Mouse (Mus musculus): Measurements from ENCODE around the gene Pacrg.

Gene Pacrg

GRCm38 (mm10) chr17:10383406-10383805, 456.7 kb downstream of the Pacrg start:
- Histone ChIP-seq H3K27me3 (ENCODE audit: control insufficient read depth, insufficient read depth, low read length, poor library complexity, severe bottlenecking) (no peaks in the 10 kb centered on the region), H3K36me3 (ENCODE audit: control insufficient read depth, insufficient read depth, low read length, poor library complexity, severe bottlenecking) (no peaks in the 10 kb centered on the region)
- DNase-seq (ENCODE audit: low read depth, low spot score), result no peak

- no peaks in the 10 kb centered on the region for H3K36me3 ChIP-seq (ENCODE audit: control insufficient read depth, insufficient read depth, low read length, poor library complexity, severe bottlenecking)
- H3K27me3 ChIP-seq (ENCODE audit: control insufficient read depth, insufficient read depth, low read length, poor library complexity, severe bottlenecking), result no peaks in the 10 kb centered on the region
- no peak for DNase-seq (ENCODE audit: low read depth, low spot score)
Measured at GRCm38 (mm10) chr17:10378467-10379175, 461.5 kb downstream of the Pacrg start.

GRCm38 (mm10) chr17:10377606-10378005, 462.5 kb downstream of the Pacrg start:
- no peak for DNase-seq (ENCODE audit: low read depth, low spot score)
- H3K36me3 ChIP-seq (ENCODE audit: control insufficient read depth, insufficient read depth, low read length, poor library complexity, severe bottlenecking), result no peaks in the 10 kb centered on the region
- H3K27me3 ChIP-seq (ENCODE audit: control insufficient read depth, insufficient read depth, low read length, poor library complexity, severe bottlenecking), result no peaks in the 10 kb centered on the region

GRCm38 (mm10) chr17:10374316-10374715, 465.8 kb downstream of the Pacrg start:
- Histone ChIP-seq H3K27me3 (ENCODE audit: control insufficient read depth, insufficient read depth, low read length, poor library complexity, severe bottlenecking) (no peaks in the 10 kb centered on the region), H3K36me3 (ENCODE audit: control insufficient read depth, insufficient read depth, low read length, poor library complexity, severe bottlenecking) (no peaks in the 10 kb centered on the region)
- DNase-seq (ENCODE audit: low read depth, low spot score), result no peak

GRCm38 (mm10) chr17:10373727-10374126, 466.4 kb downstream of the Pacrg start:
- no peak for DNase-seq (ENCODE audit: low read depth, low spot score)
- no peaks in the 10 kb centered on the region for H3K27me3 ChIP-seq (ENCODE audit: control insufficient read depth, insufficient read depth, low read length, poor library complexity, severe bottlenecking)
- H3K36me3 ChIP-seq (ENCODE audit: control insufficient read depth, insufficient read depth, low read length, poor library complexity, severe bottlenecking), result no peaks in the 10 kb centered on the region

- H3K36me3 ChIP-seq (ENCODE audit: control insufficient read depth, insufficient read depth, low read length, poor library complexity, severe bottlenecking), result no peaks in the 10 kb centered on the region
- no peaks in the 10 kb centered on the region for H3K27me3 ChIP-seq (ENCODE audit: control insufficient read depth, insufficient read depth, low read length, poor library complexity, severe bottlenecking)
- DNase-seq (ENCODE audit: low read depth, low spot score), result no peak
Measured at GRCm38 (mm10) chr17:10372001-10372785, 467.9 kb downstream of the Pacrg start.

GRCm38 (mm10) chr17:10371472-10371871, 468.6 kb downstream of the Pacrg start:
- H3K36me3 ChIP-seq (ENCODE audit: control insufficient read depth, insufficient read depth, low read length, poor library complexity, severe bottlenecking), result no peaks in the 10 kb centered on the region
- DNase-seq (ENCODE audit: low read depth, low spot score), result peak; percentile 15
- H3K27me3 ChIP-seq (ENCODE audit: control insufficient read depth, insufficient read depth, low read length, poor library complexity, severe bottlenecking), result no peaks in the 10 kb centered on the region

- DNase-seq (ENCODE audit: low read depth, low spot score), result peak; percentile 12
- no peaks in the 10 kb centered on the region for H3K27me3 ChIP-seq (ENCODE audit: control insufficient read depth, insufficient read depth, low read length, poor library complexity, severe bottlenecking)
- no peaks in the 10 kb centered on the region for H3K36me3 ChIP-seq (ENCODE audit: control insufficient read depth, insufficient read depth, low read length, poor library complexity, severe bottlenecking)
Measured at GRCm38 (mm10) chr17:10370660-10371130, 469.4 kb downstream of the Pacrg start.

GRCm38 (mm10) chr17:10369961-10370659, 470.0 kb downstream of the Pacrg start:
- H3K27me3 ChIP-seq (ENCODE audit: control insufficient read depth, insufficient read depth, low read length, poor library complexity, severe bottlenecking), result no peaks in the 10 kb centered on the region
- DNase-seq (ENCODE audit: low read depth, low spot score), result no peak
- H3K36me3 ChIP-seq (ENCODE audit: control insufficient read depth, insufficient read depth, low read length, poor library complexity, severe bottlenecking), result no peaks in the 10 kb centered on the region

GRCm38 (mm10) chr17:10367044-10367443, 473.1 kb downstream of the Pacrg start:
- Histone ChIP-seq H3K27me3 (ENCODE audit: control insufficient read depth, insufficient read depth, low read length, poor library complexity, severe bottlenecking) (no peaks in the 10 kb centered on the region), H3K36me3 (ENCODE audit: control insufficient read depth, insufficient read depth, low read length, poor library complexity, severe bottlenecking) (no peaks in the 10 kb centered on the region)
- no peak for DNase-seq (ENCODE audit: low read depth, low spot score)

- no peaks in the 10 kb centered on the region for H3K27me3 ChIP-seq (ENCODE audit: control insufficient read depth, insufficient read depth, low read length, poor library complexity, severe bottlenecking)
- no peak for DNase-seq (ENCODE audit: low read depth, low spot score)
- H3K36me3 ChIP-seq (ENCODE audit: control insufficient read depth, insufficient read depth, low read length, poor library complexity, severe bottlenecking), result no peaks in the 10 kb centered on the region
Measured at GRCm38 (mm10) chr17:10366577-10366976, 473.5 kb downstream of the Pacrg start.

- DNase-seq (ENCODE audit: low read depth, low spot score), result no peak
- Histone ChIP-seq H3K36me3 (ENCODE audit: control insufficient read depth, insufficient read depth, low read length, poor library complexity, severe bottlenecking) (no peaks in the 10 kb centered on the region), H3K27me3 (ENCODE audit: control insufficient read depth, insufficient read depth, low read length, poor library complexity, severe bottlenecking) (no peaks in the 10 kb centered on the region)
Measured at GRCm38 (mm10) chr17:10365501-10366482, 474.3 kb downstream of the Pacrg start.

GRCm38 (mm10) chr17:10363151-10363550, 477.0 kb downstream of the Pacrg start:
- H3K27me3 ChIP-seq (ENCODE audit: control insufficient read depth, insufficient read depth, low read length, poor library complexity, severe bottlenecking), result no peaks in the 10 kb centered on the region
- no peak for DNase-seq (ENCODE audit: low read depth, low spot score)

GRCm38 (mm10) chr17:10361882-10362291, 478.2 kb downstream of the Pacrg start:
- no peaks in the 10 kb centered on the region for H3K27me3 ChIP-seq (ENCODE audit: control insufficient read depth, insufficient read depth, low read length, poor library complexity, severe bottlenecking)
- no peaks in the 10 kb centered on the region for H3K36me3 ChIP-seq (ENCODE audit: control insufficient read depth, insufficient read depth, low read length, poor library complexity, severe bottlenecking)
- DNase-seq (ENCODE audit: low read depth, low spot score), result no peak

More at GRCm38 (mm10) chr17:10363151-10363550, 477.0 kb downstream of the Pacrg start:
- no peaks in the 10 kb centered on the region for H3K36me3 ChIP-seq (ENCODE audit: control insufficient read depth, insufficient read depth, low read length, poor library complexity, severe bottlenecking)
